Mouse (Mus musculus) stomach, embryonic 15.5 days (tissue): ENCODE measurements at regions not wholly inside any gene's neighbourhood (a gene's known extent, or its start where the extent isn't known, plus 50 kb on each side); places are given as distances from the start of the nearest gene placed in this dataset.
A peak's percentile ranks its signal among the peaks of the same experiment; 100 is the strongest.

ENCODE experiments used
- ATAC-seq: fragments of 200-750 bp; cut with Nextera tagmentation; 2 replicates; pipeline ENCODE4 v1.8.0; 2017; ENCODE audit warnings: low read depth, moderate number of reproducible peaks, moderate TSS enrichment; ENCODE audit not compliant: insufficient read depth, low FRiP score
- H3K27ac ChIP-seq: fragments of 300-500 bp; sonication (generic); 2 replicates; pipeline ENCODE4 v1.5.1; 2015; ENCODE audit warnings: mild to moderate bottlenecking, inconsistent platforms
- H3K27me3 ChIP-seq: fragments of 300-500 bp; sonication (generic); replicated peaks from 2 replicates; pipeline ENCODE4 v1.6.1; 2015; ENCODE audit warnings: inconsistent platforms
- H3K36me3 ChIP-seq: fragments of 300-500 bp; sonication (generic); 2 replicates; pipeline ENCODE4 v1.6.1; 2015; ENCODE audit warnings: inconsistent platforms
- H3K4me1 ChIP-seq: fragments of 300-500 bp; sonication (generic); 2 replicates; pipeline ENCODE4 v1.6.1; 2015; ENCODE audit warnings: inconsistent platforms
- H3K4me2 ChIP-seq: fragments of 300-500 bp; sonication (generic); 2 replicates; pipeline ENCODE4 v1.6.1; 2015; ENCODE audit warnings: mild to moderate bottlenecking, inconsistent platforms
- H3K4me3 ChIP-seq: fragments of 300-500 bp; sonication (generic); replicated peaks from 2 replicates; pipeline ENCODE4 v1.5.1; 2015; ENCODE audit warnings: inconsistent platforms
- H3K9ac ChIP-seq: fragments of 300-500 bp; sonication (generic); 2 replicates; pipeline ENCODE4 v1.6.1; 2015; ENCODE audit warnings: inconsistent platforms
- H3K9me3 ChIP-seq: fragments of 300-500 bp; sonication (generic); 2 replicates; pipeline ENCODE4 v1.6.1; 2016; ENCODE audit warnings: inconsistent platforms
- WGBS: fragments of 180-500 bp; shearing (Covaris S2); methylation state at CpG from one replicate; pipeline ENCODE4 v1.1.7; 2015; 5-methylcytosine and 5-hydroxymethylcytosine counted together

GRCm38 (mm10) chr13:47636511-47637103, 514.2 kb downstream of the Rnf144b start:
- Histone ChIP-seq H3K36me3 (no peaks in the 10 kb centered on the region), H3K4me2 (no peak overlapping the region), H3K9me3 (no peaks in the 10 kb centered on the region), H3K27me3 (no peaks in the 10 kb centered on the region), H3K4me3 (no peak overlapping the region), H3K27ac (no peak overlapping the region), H3K9ac (no peak overlapping the region), H3K4me1 (no peaks in the 10 kb centered on the region)
- 78% methylated on average over 8 of the region's 8 CpGs for WGBS
- no peak for ATAC-seq

GRCm38 (mm10) chr13:47642341-47642740, 519.9 kb downstream of the Rnf144b start:
- no peak for ATAC-seq
- 80% methylated on average over 10 of the region's 10 CpGs for WGBS
- no peaks in the 10 kb centered on the region for H3K36me3 ChIP-seq

GRCm38 (mm10) chr13:47645081-47645480, 522.6 kb downstream of the Rnf144b start:
- H3K27ac ChIP-seq: no peak overlapping the region
- ATAC-seq: no peak
- no peaks in the 10 kb centered on the region for H3K27me3 ChIP-seq
- no peak overlapping the region for H3K9ac ChIP-seq
- H3K9me3 ChIP-seq: no peaks in the 10 kb centered on the region
- no peaks in the 10 kb centered on the region for H3K36me3 ChIP-seq
- H3K4me2 ChIP-seq: no peak overlapping the region
- WGBS: 35% methylated on average over 10 of the region's 10 CpGs
- H3K4me1 ChIP-seq: no peaks in the 10 kb centered on the region
- H3K4me3 ChIP-seq: no peak overlapping the region

More at GRCm38 (mm10) chr13:47642341-47642740, 519.9 kb downstream of the Rnf144b start:
- Histone ChIP-seq H3K9me3 (no peaks in the 10 kb centered on the region), H3K4me1 (no peaks in the 10 kb centered on the region), H3K4me2 (no peak overlapping the region), H3K27ac (no peak overlapping the region), H3K27me3 (no peaks in the 10 kb centered on the region), H3K4me3 (no peak overlapping the region), H3K9ac (no peak overlapping the region)

GRCm38 (mm10) chr13:47647693-47648092, 525.2 kb downstream of the Rnf144b start:
- Histone ChIP-seq H3K9ac (no peak overlapping the region), H3K27ac (no peak overlapping the region), H3K36me3 (no peaks in the 10 kb centered on the region), H3K4me3 (no peak overlapping the region), H3K4me2 (no peak overlapping the region), H3K9me3 (no peaks in the 10 kb centered on the region), H3K4me1 (no peaks in the 10 kb centered on the region), H3K27me3 (no peaks in the 10 kb centered on the region)
- ATAC-seq: no peak
- WGBS: 61% methylated on average over 5 of the region's 5 CpGs

GRCm38 (mm10) chr13:47650093-47650492, 527.6 kb downstream of the Rnf144b start:
- no peak for ATAC-seq
- Histone ChIP-seq H3K9ac (no peak overlapping the region), H3K9me3 (no peaks in the 10 kb centered on the region), H3K27me3 (no peaks in the 10 kb centered on the region), H3K27ac (no peak overlapping the region), H3K4me2 (0 out of 2 replicates have a peak overlapping the region, but pooled peaks have one; percentile 21), H3K36me3 (no peaks in the 10 kb centered on the region), H3K4me3 (no peak overlapping the region), H3K4me1 (no peaks in the 10 kb centered on the region)
- 75% methylated on average over 13 of the region's 13 CpGs for WGBS

GRCm38 (mm10) chr13:47666470-47666869, 544.0 kb downstream of the Rnf144b start:
- no peak overlapping the region for H3K27ac ChIP-seq
- no peaks in the 10 kb centered on the region for H3K9me3 ChIP-seq
- no peak overlapping the region for H3K9ac ChIP-seq
- no peak for ATAC-seq
- H3K4me3 ChIP-seq: no peak overlapping the region
- no peaks in the 10 kb centered on the region for H3K4me1 ChIP-seq
- no peaks in the 10 kb centered on the region for H3K27me3 ChIP-seq
- H3K4me2 ChIP-seq: no peak overlapping the region
- 68% methylated on average over 3 of the region's 3 CpGs for WGBS
- H3K36me3 ChIP-seq: no peaks in the 10 kb centered on the region

GRCm38 (mm10) chr13:47666956-47667701, 544.7 kb downstream of the Rnf144b start:
- peak; percentile 35; the same call in 1 of the 2 replicates for ATAC-seq
- H3K4me2 ChIP-seq: peak overlapping the region; percentile 9; the same call in 1 of the 2 replicates
- no peaks in the 10 kb centered on the region for H3K27me3 ChIP-seq
- H3K9me3 ChIP-seq: no peaks in the 10 kb centered on the region
- peak overlapping the region; percentile 40; the same call in 1 of the 2 replicates for H3K27ac ChIP-seq
- H3K9ac ChIP-seq: no peak overlapping the region
- H3K4me1 ChIP-seq: no peaks in the 10 kb centered on the region
- 23% methylated on average over 13 of the region's 13 CpGs for WGBS
- no peaks in the 10 kb centered on the region for H3K36me3 ChIP-seq
- no peak overlapping the region for H3K4me3 ChIP-seq

- Histone ChIP-seq H3K4me2 (no peak overlapping the region), H3K4me3 (no peak overlapping the region), H3K27me3 (no peaks in the 10 kb centered on the region), H3K36me3 (no peaks in the 10 kb centered on the region), H3K9me3 (no peaks in the 10 kb centered on the region), H3K4me1 (no peaks in the 10 kb centered on the region), H3K27ac (no peak overlapping the region), H3K9ac (no peak overlapping the region)
- 73% methylated on average over 3 of the region's 3 CpGs for WGBS
- ATAC-seq: no peak
Observed at GRCm38 (mm10) chr13:47688131-47688530, 565.7 kb downstream of the Rnf144b start.

- Histone ChIP-seq H3K36me3 (no peaks in the 10 kb centered on the region), H3K4me3 (no peak overlapping the region), H3K4me2 (no peak overlapping the region), H3K27ac (no peak overlapping the region), H3K4me1 (no peaks in the 10 kb centered on the region), H3K27me3 (no peaks in the 10 kb centered on the region), H3K9me3 (no peaks in the 10 kb centered on the region), H3K9ac (no peak overlapping the region)
- no peak for ATAC-seq
- 69% methylated on average over 14 of the region's 14 CpGs for WGBS
Observed at GRCm38 (mm10) chr13:47693815-47694214, 567.2 kb upstream of the Id4 start.

GRCm38 (mm10) chr13:47695877-47696276, 565.2 kb upstream of the Id4 start:
- no peak for ATAC-seq
- no peaks in the 10 kb centered on the region for H3K27me3 ChIP-seq

GRCm38 (mm10) chr13:47700556-47700955, 560.5 kb upstream of the Id4 start:
- no peaks in the 10 kb centered on the region for H3K27me3 ChIP-seq
- H3K4me1 ChIP-seq: no peaks in the 10 kb centered on the region
- no peaks in the 10 kb centered on the region for H3K36me3 ChIP-seq
- H3K9me3 ChIP-seq: no peaks in the 10 kb centered on the region
- no peak overlapping the region for H3K4me3 ChIP-seq
- no peak overlapping the region for H3K9ac ChIP-seq
- ATAC-seq: no peak
- no peak overlapping the region for H3K27ac ChIP-seq
- 75% methylated on average over 3 of the region's 3 CpGs for WGBS
- no peak overlapping the region for H3K4me2 ChIP-seq

More at GRCm38 (mm10) chr13:47695877-47696276, 565.2 kb upstream of the Id4 start:
- no peak overlapping the region for H3K4me3 ChIP-seq
- no peaks in the 10 kb centered on the region for H3K9me3 ChIP-seq
- WGBS: 84% methylated on average over 2 of the region's 2 CpGs
- no peak overlapping the region for H3K9ac ChIP-seq
- no peaks in the 10 kb centered on the region for H3K36me3 ChIP-seq
- H3K27ac ChIP-seq: no peak overlapping the region
- H3K4me1 ChIP-seq: no peaks in the 10 kb centered on the region
- no peak overlapping the region for H3K4me2 ChIP-seq

GRCm38 (mm10) chr13:47707961-47708609, 552.9 kb upstream of the Id4 start:
- no peak for ATAC-seq
- Histone ChIP-seq H3K36me3 (no peaks in the 10 kb centered on the region), H3K4me3 (no peak overlapping the region), H3K27ac (no peak overlapping the region), H3K4me1 (no peaks in the 10 kb centered on the region), H3K9ac (no peak overlapping the region), H3K9me3 (no peaks in the 10 kb centered on the region), H3K27me3 (no peaks in the 10 kb centered on the region), H3K4me2 (no peak overlapping the region)
- 88% methylated on average over 18 of the region's 18 CpGs for WGBS
